Mouse (Mus musculus): ENCODE data around the gene Clec2h.
A peak's percentile ranks its signal among the peaks of the same experiment; 100 is the strongest.

GRCm38 (mm10) chr6:128669936-128670335, 7.8 kb downstream of the Clec2h start:
- TF ChIP-seq CTCF (IDR thresholded peaks at IDR 0.05; ENCODE audit: low read depth, low read length) (no peak), POLR2A (IDR thresholded peaks at IDR 0.05; ENCODE audit: insufficient read depth, low read length) (no peak), EP300 (IDR thresholded peaks at IDR 0.05; ENCODE audit: insufficient read depth, low read depth, low read length) (peak; percentile 75)
